Mouse (Mus musculus) testis, postnatal 14 days (tissue): Measurements from ENCODE around the gene Anxa5.

Experiments used
- DNase-seq: peaks from one replicate; pipeline ENCODE4 v3.0.0; 2021; ENCODE audit warnings: low spot score

The Anxa5 gene

GRCm38 (mm10) chr3:36488367-36488766 lies 12.7 kb upstream of the Anxa5 start:
- DNase-seq = no peak

DNA sequence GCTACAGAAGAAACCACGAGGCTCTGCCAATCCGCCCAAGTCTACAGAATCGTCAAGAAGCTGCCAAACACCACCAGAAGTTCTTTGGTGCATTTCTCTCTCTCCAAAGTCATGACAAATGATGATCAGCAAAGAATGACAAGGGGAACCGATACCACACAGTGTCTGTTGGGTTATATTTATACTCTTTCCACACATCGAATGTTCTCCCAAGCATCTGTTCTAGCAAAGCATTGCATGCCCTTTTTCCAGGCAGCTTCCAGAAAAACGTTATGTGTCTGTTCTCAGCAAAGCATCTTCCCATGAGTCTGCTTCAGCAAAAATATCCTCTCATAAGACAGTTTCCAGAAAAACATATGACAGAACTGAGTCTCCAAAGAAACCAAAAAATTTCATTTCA lies 11.2 kb upstream of the Anxa5 start:
- DNase-seq = no peak

DNA sequence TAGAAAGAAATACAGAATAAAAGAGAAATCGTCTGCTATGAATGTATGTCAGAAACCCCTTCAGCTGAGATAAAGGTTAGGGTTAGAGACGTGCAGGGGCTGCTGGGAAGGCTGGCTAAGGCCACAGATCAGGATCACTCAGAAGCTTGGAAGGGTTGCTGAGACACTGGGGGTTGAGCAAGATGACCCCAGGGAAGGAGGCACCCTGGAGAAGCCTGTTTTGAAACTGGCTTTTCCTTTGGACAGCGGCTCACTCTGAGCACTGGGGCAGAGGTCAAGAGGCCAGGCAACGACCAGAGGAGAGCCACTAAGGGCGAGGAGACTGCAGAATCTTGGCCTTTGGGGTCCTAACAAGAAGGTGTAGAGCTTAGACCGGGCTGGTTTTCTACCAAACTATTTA lies 10.5 kb upstream of the Anxa5 start:
- DNase-seq = no peak

DNA sequence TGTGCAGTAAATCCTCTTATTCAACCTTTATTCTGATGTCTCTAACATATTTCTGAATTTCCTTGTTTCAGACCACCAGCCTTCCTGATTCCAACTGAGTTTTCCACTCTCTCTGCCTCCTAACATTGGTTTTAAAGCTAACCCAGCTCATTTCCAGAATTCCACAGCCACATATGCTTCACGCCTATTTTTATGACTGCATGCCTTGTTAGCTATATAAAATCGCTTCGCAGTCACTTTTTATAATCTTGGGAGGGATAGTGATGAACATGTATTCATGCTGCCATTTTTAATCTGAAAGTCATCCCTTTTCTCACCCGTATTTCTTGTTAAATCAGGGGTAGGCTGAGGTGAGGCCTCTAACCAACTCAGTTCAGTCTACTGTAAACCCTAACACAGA lies 8.6 kb upstream of the Anxa5 start:
- no peak for DNase-seq

DNA sequence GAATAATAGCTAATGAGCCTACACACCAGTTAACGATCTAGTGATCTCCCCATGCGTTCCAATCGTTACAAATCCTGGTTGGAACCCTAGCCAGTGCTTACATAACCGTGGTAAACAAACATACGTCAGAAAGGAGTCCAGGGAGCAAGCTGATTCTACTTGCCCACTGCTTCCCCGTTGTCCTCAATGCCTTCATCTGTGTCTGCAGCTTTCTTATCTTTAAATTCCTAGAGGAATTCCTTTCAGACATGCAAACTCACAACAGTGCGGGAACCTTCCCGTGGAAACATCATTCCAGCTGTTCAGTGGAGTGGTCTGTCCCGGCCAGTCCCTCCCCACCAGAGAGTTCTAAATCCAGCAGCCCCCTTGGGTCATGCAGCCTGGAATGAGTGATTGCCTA lies 7.2 kb upstream of the Anxa5 start:
- no peak for DNase-seq

- peak; percentile 38 for DNase-seq
These were observed 6.1 kb upstream of the Anxa5 start for GRCm38 (mm10) chr3:36481776-36482193.

- no peak for DNase-seq
These were observed 4.8 kb upstream of the Anxa5 start for GRCm38 (mm10) chr3:36480486-36480885.

- DNase-seq = no peak
These were observed 3.1 kb upstream of the Anxa5 start for GRCm38 (mm10) chr3:36478776-36479175.

DNA sequence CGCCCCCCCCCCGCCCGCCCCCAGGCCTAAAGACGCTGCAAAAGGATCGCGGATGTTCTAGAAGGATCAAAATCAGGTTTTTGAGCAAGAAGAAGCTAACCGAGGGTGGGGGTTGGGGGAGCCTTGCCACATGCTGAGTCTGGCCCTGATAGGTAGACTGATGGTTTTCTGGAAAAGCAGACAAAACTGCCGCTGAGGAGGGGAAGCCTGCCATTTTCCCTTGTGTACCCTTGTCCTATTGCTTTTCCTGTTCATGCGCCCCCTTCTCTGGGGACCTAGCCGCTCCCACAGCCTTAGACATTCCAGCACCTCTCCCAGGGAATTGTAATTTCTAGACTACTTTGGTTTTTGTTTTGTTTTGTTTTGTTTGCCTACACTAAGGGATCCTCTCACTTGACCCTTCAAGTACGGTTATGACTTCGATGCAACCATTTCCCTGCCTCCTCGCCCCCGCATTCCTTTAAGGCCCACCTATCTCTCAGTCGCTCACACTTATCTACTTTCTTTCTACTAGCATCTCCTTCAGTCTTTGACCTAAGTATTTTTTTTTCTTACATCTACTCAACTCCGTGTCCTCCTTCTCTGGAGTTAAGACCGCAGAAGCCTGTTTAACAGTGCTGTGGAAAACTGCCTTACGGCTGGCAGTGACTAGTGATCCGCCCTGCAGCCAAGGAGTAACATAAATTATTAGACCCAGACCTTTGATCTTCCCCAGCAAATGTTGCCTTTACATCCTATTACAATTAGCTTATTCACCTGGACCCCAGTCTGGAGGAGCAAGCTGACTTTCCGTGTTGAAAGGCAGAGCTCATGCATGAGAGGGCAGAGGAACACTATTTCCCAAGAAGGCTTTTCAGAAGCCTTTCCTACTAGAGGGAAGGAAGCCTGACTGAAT lies 814 bp upstream of the Anxa5 start:
- DNase-seq = no peak

DNA sequence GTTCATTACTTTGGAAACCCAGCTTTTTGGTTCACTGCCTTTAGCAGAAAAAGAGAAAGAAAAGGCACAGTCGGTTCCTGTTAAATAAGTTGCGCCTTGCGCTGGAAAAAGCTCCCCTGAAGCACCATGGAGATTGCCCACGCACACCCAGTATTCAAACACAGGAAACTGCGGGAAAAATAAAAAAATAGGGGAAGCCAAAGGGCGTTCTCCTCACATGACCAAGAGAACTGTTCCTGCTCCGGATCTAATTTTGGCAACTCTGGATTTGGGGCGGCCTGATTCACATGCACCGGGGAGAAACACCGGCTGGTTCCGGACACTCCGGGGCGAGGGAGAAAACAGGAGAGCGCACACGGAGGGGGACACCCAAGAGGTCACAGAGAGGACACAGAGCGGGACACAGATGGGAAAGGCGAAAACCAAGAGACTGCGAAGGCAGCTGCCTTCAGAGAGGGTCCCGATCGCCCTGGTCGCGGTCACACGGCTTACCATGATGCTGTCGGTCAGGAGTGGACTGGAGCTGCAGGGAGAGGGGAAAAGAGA lies 683 bp downstream of the Anxa5 start:
- peak; percentile 28 for DNase-seq

DNA sequence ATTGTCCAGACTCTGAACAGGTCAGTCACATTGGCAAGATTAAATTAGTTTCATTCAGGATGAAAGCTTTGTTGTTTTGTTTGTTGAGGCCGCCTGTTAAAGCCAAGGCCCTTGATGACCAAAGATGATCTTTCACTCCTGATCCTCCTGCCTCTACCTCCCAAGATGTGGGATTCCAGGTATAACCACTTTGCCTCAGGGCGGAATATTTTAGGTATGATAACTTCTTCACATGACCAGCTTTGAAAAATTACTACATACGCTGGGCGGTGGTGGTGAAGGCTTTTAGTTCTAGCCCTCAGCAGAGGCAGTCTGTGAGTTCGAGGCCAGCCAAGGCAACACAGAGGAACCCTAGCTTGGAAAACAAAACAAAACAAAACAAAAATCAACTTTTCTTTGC lies 1.3 kb downstream of the Anxa5 start:
- DNase-seq = no peak

DNA sequence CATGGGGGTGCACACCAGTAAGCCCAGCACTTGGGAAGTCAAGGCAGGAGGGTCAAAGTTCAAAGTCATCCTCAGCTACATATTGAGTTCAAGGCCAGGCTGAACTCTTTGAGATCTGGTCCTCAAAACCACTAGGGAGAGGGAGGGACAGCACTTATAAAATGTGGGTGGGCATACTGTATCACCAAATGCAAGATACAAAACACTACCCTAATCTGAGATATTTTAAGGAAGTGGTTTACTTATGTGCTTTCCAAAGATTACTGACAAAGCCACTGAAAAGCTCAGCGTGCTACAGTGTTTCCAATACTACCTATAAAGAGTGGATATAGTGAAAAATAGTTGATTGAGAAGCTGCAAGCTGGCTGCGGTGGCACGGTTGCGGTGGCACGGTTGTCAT lies 2.5 kb downstream of the Anxa5 start:
- DNase-seq = no peak

- no peak for DNase-seq
These were observed 3.8 kb downstream of the Anxa5 start for GRCm38 (mm10) chr3:36471856-36472255.

- DNase-seq = no peak
These were observed 6.8 kb downstream of the Anxa5 start for GRCm38 (mm10) chr3:36468871-36469270.

DNA sequence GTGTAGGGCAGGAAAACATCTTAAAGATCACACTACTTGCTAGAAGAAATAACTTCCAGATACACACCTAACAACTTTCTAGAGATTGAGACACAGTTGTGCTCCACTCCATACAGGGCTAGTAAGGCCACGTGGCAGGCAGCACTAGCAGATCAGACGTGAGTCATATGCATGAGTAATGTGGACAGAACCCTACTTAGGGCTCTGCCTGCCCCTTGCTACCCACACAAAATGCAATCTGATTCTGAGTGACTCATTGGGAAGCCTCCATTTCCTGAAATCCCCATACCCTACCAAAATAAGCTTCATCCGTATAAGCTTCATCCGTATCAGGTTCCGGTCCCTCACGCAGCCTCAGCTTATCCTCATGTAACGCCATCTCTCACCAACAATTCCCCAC lies 8.1 kb downstream of the Anxa5 start:
- no peak for DNase-seq

- no peak for DNase-seq
These were observed 10.2 kb downstream of the Anxa5 start for GRCm38 (mm10) chr3:36465538-36465937.

- DNase-seq = no peak
These were observed 13.3 kb downstream of the Anxa5 start for GRCm38 (mm10) chr3:36462348-36462747.

DNA sequence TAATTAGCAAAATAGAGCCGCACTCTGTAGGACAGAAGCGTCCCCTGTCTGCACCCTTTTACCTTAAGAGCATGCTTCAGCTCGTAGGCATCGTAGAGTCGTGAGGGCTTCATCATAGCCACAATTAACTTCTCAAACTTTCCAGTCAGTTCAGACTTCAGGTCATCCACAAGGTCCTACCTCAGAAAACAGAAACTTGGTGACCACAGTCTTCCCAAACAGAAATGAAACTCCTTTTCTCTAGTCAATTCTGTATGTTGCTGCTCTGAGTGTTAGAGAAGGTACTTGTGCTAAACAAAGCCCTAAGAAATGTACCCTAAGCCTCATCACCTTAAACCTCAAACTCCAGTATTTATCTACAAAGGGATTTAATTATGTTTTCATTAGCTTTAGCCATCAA lies 13.9 kb downstream of the Anxa5 start:
- no peak for DNase-seq

DNA sequence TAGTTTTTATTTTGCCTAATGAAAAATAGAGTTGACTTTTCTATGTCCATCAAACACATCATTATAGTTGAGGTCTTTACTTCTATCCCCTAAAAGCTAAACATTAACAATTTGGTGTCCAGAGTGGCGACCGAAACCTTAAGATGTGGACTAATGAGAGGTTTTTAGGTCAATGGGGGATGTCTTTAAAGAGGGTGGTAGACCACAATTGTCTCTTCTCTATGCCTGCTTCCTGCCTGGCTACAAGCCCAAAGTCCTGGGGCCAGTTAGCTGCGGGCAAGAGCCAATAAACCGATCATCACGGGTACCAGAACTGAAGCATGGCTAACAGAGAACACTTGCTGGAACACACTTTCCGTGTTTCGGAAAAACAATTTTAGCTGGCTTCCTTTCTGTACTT lies 15.0 kb downstream of the Anxa5 start:
- DNase-seq = no peak

GRCm38 (mm10) chr3:36455566-36455965 lies 20.1 kb downstream of the Anxa5 start:
- no peak for DNase-seq

- no peak for DNase-seq
These were observed 20.6 kb downstream of the Anxa5 start for GRCm38 (mm10) chr3:36455124-36455523.

- no peak for DNase-seq
These were observed 23.2 kb downstream of the Anxa5 start for GRCm38 (mm10) chr3:36452502-36452901.

- DNase-seq = no peak
These were observed 26.2 kb downstream of the Anxa5 start for GRCm38 (mm10) chr3:36449292-36450165.
